Mouse (Mus musculus) ovary, postnatal 10 days (tissue): ENCODE measurements around the gene Rrp12.
"Not testable (repeated sequence)": the region's sequence is repeated elsewhere in the genome, so short reads cannot be mapped to it uniquely, and the experiment has no call there.

Experiments used
- DNase-seq: peaks from one replicate; pipeline ENCODE4 v3.0.0; 2022; ENCODE audit warnings: low spot score

Rrp12 gene

DNA sequence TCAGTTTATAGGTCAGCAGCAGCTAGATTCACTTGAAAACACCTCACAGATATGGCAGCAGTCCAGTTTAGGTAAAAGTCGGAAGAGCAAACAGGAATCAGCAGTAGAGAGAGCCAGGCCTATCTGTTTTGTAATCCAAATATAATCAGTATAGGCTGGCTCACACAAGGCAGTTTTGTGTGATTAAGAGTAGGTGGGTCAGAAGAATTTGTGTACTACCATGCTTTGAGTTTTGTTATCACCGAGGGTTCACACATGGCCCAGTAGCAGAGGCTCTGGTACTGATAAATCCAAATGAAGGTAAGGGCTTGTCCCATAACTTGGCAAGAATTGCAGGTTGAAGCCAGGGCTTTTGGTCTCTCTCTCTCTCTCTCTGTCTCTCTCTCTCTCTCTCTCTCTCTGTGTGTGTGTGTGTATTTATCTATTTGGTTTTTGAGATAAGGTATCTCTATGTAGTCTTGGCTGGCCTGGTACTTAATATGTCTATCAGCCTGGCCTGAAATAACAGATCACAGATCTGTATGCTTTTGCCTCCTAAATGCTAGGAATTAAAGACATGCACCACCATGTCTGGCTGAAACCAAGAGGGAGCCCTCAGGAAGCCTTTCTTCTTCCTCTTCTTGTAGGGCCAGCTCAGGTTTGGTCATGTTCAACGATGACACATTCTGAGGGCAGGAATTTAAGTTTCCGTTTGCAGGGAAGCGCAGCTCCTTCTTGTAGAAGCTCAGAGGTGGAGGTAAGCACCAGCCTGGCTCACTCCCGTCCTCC is 10.5 kb upstream of the Rrp12 start:
- no peak for DNase-seq

DNA sequence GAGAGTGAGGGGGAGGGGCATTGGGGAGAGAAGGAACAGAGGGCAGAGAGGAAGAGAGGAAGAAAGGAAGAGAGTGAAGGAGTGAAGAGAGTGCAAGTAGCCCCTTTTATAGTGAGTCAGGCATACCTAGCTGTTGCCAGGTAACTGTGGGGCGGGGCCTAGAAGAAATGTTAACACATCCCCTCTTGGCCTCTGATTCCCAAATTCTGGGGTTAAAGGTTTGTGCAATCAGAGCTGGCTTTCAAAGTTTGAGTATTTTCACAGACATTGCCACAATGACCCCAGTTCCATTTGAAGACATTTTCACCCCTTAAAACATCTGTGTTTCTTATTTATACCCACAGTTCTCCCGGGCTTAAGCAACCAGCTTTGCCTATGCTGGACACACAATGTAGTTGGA is 9.3 kb upstream of the Rrp12 start:
- DNase-seq, result no peak

DNA sequence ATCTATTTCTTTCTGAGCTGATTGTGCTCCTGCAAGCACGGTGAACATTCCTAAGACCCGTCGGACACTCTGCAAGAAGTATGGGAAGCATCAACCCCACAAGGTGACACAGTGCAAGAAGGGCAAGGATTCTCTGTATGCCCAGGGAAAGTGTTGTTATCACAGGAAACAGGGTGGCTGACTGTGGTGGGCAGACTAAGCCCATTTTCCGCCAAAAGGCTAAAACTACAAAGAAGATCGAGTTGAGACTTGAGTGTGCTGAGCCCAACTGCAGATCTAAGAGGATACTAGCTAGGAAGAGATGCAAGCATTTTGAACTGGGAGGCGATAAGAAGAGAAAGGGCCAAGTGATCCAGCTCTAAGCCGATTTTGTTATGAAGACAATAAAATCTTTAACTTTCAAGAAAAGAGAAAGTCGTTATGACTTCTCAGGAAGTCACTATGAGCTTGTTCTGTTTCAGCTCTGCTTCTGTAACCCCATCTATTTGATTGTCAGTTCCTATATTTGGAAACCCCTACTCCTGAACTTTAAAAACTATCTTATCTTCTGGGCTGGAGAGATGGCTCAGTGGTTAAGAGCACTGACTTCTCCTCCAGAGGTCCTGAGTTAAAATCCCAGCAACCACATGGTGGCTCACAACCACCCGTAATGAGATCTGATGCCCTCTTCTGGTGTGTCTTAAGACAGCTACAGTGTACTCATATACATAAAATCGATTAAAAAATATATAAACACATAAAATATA is 7.0 kb upstream of the Rrp12 start:
- no peak for DNase-seq

DNA sequence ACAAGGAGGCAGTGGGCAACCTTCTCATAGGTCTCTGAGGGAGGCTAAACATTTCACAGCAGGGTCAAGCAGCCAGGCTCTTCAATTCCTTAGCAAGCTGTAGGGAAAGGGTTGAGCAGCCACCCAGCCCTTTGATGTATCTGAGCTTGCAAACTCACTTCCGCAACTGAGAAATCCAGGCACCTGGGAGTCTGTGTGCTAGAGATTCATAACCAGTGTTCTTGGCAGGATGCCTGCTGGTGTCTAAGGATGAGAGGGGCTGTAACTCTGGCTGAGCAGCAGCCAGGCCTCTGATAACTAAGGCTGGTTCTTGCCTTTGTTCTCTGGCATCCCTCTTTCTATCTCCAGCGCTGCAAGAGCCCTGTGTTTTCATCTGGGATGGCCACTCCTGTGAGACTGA is 5.7 kb upstream of the Rrp12 start:
- DNase-seq, result no peak

DNA sequence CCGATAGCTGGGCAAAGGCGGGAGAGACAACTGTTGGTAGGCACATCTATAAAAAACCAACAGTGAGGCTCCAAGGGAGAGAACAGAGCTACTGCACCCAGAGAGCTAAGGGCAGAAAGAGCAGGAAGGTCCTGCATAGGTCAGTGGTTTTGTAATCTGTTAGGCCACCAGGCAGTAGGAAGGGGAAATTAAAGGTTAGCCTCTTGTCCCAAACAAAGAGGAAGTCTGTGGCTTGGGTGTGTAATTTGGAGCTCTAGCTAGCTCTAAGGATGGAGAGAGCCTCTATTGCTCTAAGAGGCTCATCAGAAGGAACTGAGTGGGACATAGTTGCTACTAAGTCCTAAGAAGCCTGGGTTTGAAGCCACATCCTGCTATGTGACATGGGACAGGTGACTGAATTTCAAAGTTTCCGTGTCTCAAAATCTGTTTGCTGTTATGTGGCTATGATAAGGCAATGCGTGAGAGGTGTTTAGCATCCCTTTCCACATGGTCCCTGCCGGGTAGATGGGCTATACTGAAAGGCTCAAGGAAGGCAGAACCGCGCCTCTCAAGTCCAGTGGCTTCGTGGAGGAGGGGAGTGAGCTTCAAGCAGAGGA is 4.6 kb upstream of the Rrp12 start:
- no peak for DNase-seq

DNA sequence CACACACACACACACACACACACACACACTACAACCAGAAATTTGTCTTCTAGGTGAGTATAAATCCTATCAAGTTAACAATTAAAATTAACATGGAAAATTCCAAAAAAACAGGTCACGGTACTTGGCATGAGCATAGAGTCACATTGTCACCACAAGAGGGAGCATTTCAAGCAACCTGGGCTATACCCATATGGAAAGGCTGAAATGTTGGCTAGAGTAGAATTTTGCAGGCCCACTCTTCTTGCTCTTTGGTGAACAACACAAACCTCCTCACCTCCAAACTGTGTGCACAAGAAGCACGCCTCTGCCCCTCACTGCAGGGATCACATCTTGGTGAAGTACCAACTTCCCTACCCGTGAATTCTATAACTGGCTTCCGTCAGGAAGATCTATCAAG is 2.9 kb upstream of the Rrp12 start:
- no peak for DNase-seq

DNA sequence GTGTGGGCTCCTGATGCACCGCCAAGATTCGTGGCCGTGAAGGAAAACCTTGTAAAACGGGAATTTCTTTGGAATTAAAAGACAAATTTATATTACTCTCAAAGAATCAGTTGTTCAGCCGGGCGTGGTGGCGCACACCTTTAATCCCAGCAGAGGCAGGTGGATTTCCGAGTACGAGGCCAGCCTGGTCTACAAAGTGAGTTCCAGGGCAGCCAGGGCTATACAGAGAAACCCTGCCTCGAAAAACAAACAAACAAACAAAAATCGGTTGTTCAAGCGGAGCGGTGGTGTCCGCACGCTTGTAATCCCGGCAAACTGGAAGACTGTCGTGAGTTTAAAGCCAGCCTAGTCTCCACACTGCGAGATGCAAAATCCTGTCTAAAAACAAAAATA is 342 bp upstream of the Rrp12 start:
- DNase-seq, result no peak

DNA sequence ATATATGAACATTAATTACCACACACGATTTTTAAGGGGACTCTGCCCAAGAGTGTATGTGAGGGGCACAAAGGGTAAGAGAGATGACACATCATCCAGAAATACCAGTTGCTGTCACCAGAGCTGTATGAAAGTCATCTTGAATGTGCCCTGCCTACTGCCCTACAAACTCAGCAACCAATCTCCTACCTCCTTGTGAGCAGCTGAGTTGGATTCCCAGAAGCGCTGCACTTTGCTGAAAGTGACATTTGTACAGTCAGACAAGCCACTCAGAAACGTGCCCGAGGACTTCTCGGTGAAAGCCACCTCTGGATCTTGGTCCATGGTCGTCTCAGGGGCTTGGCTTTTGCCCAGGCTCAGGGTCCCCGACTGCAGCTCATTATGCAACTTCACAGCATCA is 1.0 kb downstream of the Rrp12 start:
- no peak for DNase-seq

DNA sequence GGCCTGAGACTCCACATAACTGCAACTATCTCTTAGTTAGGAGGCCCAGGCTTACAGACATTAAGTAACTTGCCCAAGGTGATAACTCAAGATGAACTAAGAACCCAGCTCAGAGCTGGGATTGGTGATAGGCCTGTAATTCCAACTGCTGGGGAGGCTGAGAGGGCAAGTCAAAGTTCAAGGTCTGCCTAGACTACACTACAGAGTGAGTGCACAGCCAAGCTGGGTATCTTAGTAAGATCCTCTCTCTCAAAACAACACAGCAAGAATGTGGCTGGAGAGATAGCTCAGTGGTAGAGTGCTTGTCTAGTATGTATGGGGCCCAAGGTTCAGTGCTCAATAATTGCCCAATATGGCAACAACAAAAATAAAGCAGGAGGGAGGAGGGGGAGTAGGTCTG is 7.8 kb downstream of the Rrp12 start:
- no peak for DNase-seq

DNA sequence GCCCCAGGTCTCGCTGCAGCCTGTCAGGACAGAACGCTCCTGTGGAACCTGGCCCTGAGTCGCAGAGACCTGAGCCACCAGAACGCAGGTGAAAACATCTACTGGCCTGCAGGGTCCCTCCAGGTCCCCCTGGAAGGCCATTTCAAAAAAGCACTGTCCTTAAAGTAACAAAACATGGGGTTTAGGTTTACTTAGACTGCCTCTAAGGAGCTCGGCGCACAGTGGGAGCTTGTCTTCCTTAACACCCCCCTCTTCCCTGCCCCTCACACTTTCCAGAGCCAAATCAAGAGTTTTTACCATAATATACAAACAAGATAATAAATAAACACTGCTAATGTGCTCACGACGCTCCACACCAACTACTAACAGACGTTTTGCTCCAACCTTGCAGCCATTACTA is 12.1 kb downstream of the Rrp12 start:
- no peak for DNase-seq

DNA sequence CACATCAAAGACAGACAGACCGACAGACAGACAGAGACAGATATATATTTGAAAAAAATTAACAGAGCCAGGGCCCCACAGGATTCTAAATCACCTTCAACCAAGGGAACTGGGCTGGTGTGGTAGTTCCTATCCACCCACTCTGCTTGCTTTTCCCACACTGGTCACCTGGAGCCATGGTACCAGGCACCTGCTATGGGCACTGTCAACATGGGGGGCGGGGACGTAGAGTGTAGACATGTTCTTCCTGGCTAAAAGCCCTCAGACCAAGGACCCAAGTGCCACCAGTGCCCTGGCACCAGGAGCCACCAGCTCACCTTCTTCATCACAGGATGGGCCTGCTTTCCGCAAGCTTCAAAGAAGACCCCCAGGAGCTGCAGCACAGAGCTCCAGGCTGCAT is 14.1 kb downstream of the Rrp12 start:
- no peak for DNase-seq

DNA sequence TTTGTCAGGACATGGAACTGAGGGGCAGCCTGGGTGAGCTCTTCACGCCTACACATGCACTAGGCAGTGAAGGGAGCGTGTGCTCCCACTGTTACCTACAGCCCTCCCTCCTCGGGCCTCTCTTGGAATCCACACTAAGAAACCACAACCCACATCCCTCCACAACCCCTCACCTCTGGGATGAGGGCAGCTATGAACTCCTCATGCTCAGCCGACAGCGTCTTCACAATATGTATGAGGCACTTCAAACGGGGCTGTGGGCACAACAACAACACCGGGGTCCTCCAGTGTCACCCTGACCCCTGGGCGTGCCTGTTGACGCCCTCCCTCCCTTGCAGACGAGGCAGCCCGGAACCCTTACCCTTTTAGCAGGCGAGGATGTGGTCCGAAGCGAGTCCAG is 21.6 kb downstream of the Rrp12 start:
- no peak for DNase-seq

DNA sequence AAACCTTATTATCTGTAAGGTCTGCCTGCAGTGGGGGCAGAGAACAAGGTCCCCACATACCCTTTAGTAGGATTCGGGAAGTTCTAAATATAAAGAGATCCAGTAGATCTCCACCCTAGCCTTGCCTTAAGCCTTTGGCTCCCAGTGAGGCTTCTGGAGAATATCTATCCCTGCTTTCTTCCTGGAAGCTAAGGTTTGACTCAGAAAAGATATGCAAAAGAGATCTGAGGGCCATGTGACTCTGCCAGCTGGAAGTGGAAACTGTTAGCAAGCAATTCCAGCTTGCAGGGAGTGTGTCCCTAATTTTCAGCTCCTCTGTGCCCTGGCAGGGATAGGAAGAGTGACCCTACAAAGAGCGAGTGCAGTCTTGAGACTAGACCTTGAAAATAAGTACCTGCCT is 23.7 kb downstream of the Rrp12 start:
- no peak for DNase-seq

DNA sequence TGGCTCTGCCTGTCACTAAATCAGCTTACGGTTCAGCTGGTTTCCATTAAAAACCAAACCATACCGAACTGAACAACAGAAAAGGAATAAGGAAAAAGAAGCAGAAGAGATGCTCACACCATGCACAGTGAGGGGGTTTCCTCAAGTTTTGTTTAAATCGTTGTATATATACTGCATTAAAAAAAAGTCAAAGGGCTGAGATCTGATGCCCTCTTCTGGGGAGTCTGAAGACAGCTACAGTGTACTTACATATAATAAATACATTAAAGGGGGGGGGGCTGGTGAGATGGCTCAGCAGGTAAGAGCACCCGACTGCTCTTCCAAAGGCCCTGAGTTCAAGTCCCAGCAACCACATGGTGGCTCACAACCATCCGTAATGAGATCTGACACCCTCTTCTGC is 26.0 kb downstream of the Rrp12 start:
- DNase-seq, result not testable (repeated sequence)

DNA sequence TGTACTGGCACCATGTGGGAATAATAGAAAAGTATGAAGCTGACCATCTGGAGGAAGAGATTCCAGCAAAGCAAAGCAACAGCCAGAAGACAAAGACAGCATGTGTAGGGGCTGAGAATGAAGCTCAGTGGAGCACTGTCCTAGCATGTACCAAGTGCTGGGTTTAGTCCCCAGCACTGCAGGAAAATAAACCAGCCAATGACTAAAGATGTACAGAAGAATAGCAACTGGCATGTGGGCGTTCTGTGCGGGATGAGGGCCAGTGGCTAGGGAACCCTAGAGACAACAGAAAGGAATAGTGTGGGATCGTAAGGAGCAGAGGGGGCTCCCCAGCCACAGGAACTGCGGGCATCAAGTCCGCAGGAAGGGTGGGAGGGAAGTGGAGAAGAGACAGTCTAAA is 26.7 kb downstream of the Rrp12 start:
- no peak for DNase-seq

DNA sequence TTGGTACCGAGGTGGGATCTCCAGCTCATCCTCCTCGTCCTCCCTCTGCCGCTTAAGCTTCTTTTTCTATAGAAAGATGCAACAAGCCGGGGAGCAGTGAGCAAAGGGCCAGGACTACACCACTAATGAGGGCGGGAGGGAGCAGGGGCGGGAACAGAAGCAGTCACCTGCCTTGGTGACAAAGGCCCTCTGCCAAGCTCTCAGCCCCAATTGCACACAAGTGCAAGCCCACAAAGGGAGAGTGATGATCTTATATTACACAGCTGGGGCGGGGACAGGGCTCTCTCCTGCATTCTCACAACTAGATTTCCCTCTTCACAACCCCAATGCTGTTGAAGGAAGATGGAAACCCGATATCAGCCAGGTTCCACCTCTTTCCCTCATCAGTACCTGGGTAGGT is 29.3 kb downstream of the Rrp12 start:
- no peak for DNase-seq

DNA sequence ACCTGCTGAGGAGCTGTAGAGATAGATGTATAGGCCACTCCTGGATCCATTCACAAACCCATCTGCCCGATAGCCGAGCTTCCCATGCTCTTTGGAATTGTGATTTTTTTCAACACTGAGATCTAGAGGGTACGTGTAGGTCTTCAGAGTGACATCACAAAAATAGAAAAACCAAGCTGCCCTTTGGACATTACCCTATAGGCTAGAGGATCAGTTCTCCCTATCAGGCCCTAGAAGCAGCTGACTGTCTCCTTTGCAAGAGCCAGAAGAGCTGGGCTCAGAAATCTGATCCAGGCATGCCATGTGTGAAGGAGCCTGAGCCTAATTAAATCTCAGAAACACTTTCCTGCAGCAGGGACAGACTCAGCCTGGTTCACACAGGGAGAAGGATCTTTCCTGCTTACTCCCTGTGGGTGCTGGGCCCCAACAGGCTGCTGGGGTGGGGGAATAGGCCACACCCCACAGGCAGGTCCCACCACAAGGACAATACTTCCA is 38.1 kb downstream of the Rrp12 start:
- no peak for DNase-seq

DNA sequence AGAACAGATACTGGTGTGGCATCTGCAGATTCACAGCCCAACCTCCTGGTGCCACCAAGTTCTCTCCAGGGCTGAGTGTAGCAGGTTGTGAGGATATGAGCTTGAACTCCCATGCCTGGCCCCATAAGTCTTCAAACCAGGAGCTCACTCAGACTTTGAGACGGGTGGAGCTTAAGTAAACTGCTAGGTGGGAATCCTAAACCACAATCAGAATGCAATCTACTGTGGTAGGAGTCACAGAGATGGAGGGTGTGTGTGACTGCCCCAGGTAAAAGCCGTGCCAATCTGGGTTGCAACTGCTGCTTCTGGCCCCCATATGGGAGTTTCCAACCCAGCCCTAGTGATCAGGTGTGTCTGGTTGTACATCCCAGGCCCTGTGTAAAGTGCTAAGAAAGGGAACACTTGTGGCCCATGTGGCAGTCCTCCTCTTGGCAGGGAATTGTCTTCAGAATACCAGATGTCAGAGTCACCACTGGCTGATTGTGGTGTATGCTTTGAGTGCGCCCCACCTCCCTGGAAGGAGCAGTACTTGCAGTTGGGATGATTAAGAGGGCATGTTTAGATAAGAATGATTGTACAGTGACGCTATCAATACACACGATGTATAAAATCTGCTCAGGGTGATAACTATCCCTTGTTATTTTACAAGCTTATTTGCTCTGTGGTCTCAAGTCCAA is 38.7 kb downstream of the Rrp12 start:
- DNase-seq, result no peak

DNA sequence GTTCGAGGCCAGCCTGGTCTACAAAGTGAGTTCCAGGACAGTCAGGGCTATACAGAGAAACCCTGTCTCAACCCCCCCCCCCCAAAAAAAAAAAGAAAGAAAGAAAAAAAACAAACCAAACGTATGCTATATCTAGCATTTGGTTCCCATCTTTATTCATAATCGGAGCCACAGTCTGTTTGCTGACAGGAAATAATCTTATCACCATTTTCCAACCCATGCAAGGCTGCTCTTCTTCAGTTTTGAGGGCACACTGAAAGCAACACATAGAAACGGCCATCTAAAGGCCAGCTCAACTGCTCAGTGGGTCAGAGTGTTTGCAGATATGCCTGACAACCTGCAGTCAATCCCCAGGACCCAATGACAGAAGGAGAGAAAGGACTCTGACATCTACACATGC is 43.5 kb downstream of the Rrp12 start:
- no peak for DNase-seq

DNA sequence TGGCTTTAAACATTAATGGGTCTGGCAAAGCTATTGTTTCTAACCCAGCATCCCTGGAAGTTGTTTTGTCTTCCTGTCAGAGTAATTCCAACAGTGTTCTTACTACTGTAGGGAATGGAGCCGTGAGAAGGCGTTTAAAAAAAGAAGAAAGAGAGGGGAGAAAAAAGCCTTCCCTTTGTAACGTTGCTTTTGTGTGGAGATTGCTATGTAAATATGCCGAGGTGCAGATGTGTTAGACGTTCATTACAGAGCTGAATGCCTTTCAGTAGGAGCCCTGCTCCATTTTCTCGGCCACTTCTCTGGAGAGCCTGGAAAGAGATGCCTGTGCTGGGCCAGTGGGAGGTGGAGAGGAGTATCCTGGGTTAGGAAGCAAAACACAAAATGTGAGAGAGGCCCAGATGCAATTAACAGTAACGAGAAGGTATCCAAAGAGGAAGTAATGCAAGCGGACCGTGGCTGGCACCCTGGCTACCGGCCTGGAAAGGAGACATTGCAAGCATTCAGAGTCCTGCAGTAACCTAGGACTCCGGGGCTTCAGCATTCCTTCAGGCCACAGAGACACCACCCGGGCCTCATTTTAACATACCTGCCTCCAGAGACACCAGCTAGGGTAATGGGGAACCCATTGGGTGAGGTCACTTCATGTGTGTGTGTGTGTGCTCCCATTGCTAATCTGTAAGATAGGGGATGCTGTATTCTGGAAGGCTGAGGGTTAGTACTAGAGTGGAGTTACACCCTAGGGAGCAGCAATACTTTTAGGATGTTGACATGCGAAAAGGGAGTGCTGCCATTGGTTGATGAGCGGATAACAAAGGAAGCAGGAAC is 45.0 kb downstream of the Rrp12 start:
- no peak for DNase-seq

DNA sequence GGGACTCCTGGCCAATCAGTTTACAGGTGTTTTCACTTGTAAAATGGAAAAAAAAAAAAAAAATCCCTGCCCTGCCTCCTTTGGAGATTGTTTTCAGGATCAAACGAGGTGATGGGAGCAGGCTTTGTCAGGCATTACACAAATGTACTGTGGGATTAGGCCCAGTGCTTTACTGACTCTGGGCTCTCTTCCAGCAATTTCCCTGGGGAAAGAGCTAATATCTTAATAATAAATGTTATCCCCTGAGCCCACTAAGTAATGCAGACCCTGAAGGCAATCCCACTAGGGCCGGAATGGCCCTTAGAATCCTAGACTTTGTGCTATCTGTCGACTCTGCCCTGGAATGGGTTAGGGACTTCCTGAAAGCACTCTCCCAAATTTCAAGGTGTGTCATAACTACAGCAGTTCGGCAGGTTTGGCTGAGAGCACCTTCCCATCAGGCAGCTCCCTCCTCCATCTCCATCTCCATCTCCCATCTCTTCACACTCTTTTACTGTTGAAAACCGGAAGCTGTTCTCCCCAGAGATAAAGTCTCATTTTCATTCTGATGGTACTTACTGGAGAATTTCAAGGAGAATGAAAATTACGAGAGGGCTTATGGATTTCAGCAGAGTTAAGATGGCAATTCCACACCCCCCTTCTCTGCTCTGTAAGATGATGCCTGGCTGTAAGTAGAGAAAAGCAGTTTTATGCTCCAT is 45.8 kb downstream of the Rrp12 start:
- no peak for DNase-seq
